Mouse (Mus musculus): Measurements from ENCODE around the gene Gm4969.

Gene Gm4969

GRCm38 (mm10) chr7:19065896-19066295 is 52.3 kb downstream of the Gm4969 start:
- no peak for DNase-seq

- no peak for DNase-seq
Observed at GRCm38 (mm10) chr7:19057405-19057804, 60.8 kb downstream of the Gm4969 start.

GRCm38 (mm10) chr7:19055108-19055507 is 63.1 kb downstream of the Gm4969 start:
- DNase-seq: no peak

GRCm38 (mm10) chr7:19054777-19055076 is 63.4 kb downstream of the Gm4969 start:
- DNase-seq: no peak

- DNase-seq: no peak
Observed at GRCm38 (mm10) chr7:19054047-19054776, 64.0 kb downstream of the Gm4969 start, which contains the start of gene Rsph6a. TSS of gene Rsph6a (plus strand) at chr7:19054690.

GRCm38 (mm10) chr7:19053136-19053532 is 65.0 kb downstream of the Gm4969 start:
- DNase-seq: no peak

- DNase-seq: no peak
Observed at GRCm38 (mm10) chr7:19052345-19053135, 65.6 kb downstream of the Gm4969 start.

- DNase-seq: no peak
Observed at GRCm38 (mm10) chr7:19051161-19051560, 67.0 kb downstream of the Gm4969 start.

GRCm38 (mm10) chr7:19050172-19050571 is 68.0 kb downstream of the Gm4969 start:
- no peak for DNase-seq

GRCm38 (mm10) chr7:19049252-19049651 is 68.9 kb downstream of the Gm4969 start:
- DNase-seq: no peak

Measured in cerebellum, adult 8-10 months (tissue).